Mouse (Mus musculus): ENCODE measurements around the gene Ppm1l. TPM values are rescaled to one million over a fixed set of nuclear protein-coding genes. Genes with fewer than 3 reads are reported as not detected.

Ppm1l gene
- 6.4 TPM for total RNA-seq (2023)

GRCm38 (mm10) chr3:69316391-69317195, at the start of gene Ppm1l:
Ppm1l (plus strand) TSS chr3:69316861.

DNA sequence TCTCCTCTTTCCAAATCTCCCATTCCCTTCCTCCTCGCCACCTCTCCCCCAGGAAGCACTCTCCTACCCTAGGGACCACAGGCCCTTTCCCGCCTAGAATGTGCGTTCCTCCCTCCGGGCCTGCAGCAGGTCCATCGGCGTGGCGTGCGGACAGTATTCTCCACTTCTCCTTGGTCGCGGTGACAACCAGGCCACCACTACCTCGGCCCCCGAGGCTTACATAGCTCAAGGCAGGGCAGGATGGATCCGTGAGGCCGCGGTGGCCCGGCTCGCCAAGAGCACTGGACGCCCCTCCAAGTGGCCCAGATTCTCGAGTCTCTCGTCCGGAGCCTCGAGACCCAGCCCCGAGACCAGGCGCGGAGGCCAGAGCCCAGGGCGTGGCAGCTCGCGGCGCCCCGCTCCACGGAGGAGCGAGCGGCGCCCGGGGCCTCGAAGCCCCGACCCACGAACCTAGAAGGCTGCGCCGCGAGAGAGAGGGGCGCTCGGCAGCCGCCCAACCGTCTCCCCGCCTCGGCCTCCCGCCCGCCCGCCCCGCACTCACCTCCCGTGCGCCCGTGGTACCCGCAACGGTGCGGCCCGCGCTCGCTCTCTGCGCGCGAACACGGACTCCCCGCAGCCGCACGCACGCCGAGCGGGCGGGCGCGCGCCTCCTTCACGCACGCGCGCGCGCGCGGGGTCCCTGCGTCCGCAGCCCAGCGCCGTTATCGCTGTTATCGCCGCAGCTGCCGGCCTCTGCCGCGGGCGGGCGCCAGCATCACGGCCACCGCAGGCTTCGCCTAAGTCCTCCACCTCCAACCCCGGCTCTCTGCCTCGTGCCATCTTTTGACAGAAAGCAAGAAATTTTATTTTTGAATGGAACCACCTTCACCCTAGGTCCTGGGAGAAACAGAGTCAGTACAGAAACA, 281.9 kb downstream of the Ppm1l start, which contains the start of gene B3galnt1:
Gene B3galnt1 (minus strand): TSS at position 700 of the 905 bp plus-strand sequence.

Other genes with a start within 250 kb of the Ppm1l start
- gene Kpna4, start 189.7 kb upstream of the Ppm1l start, total RNA-seq (2023) = 168 TPM
- not detected for gene Arl14, start 94.4 kb upstream of the Ppm1l start, total RNA-seq (2023)